Mouse (Mus musculus): ENCODE measurements around the gene Sh3gl1. TPM values are rescaled to one million over a fixed set of nuclear protein-coding genes. Genes with fewer than 3 reads are reported as not detected.

The Sh3gl1 gene
- polyA plus RNA-seq, 1 experiment from 2014 or later = 101 TPM

- WGBS = 92% methylated on average over 5 of the region's 5 CpGs
- H3K9me3 ChIP-seq (ENCODE audit: control insufficient read depth, low read length) = no peaks in the 10 kb centered on the region
- no peak overlapping the region for H3K4me2 ChIP-seq (replicated peaks; ENCODE audit: low read depth)
- peaks cover 4% of the 10 kb centered on the region for H3K36me3 ChIP-seq (ENCODE audit: control insufficient read depth, insufficient read depth, low read length)
- H3K9ac ChIP-seq (ENCODE audit: low read length) = no peak overlapping the region
- TF ChIP-seq EP300 (optimal IDR thresholded peaks at IDR 0.05) (no peak), CTCF (IDR thresholded peaks at IDR 0.05; ENCODE audit: low read depth) (0 out of 2 replicates have a peak, but pooled peaks have one; percentile 8)
- H3K27ac ChIP-seq (replicated peaks) = no peak overlapping the region
- H3K27me3 ChIP-seq (ENCODE audit: control insufficient read depth, insufficient read depth, low read length) = no peaks in the 10 kb centered on the region
- DNase-seq (ENCODE audit: low spot score) (no peak), ATAC-seq (ENCODE audit: low FRiP score, low TSS enrichment) (no peak)
- peaks cover 11% of the 10 kb centered on the region for H3K4me1 ChIP-seq (replicated peaks; ENCODE audit: control insufficient read depth, insufficient read depth)
- no peak overlapping the region for H3K4me3 ChIP-seq (ENCODE audit: low read depth, low read length)
Observed at GRCm38 (mm10) chr17:56077523-56077922, 41.1 kb upstream of the Sh3gl1 start.

- ATAC-seq (ENCODE audit: low FRiP score, low TSS enrichment) = peak; percentile 53
- WGBS = under 1% methylated on average over 35 of the region's 35 CpGs
Observed at GRCm38 (mm10) chr17:56074827-56075208, 38.4 kb upstream of the Sh3gl1 start, which contains the start of gene Ubxn6. Gene Ubxn6 (minus strand): TSS chr17:56075028.

GRCm38 (mm10) chr17:56074097-56074826 lies 37.8 kb upstream of the Sh3gl1 start:
- DNase-seq (ENCODE audit: low spot score) (peak; percentile 97), ATAC-seq (ENCODE audit: low FRiP score, low TSS enrichment) (peak; percentile 55)
- Histone ChIP-seq H3K27me3 (ENCODE audit: control insufficient read depth, insufficient read depth, low read length) (no peaks in the 10 kb centered on the region), H3K27ac (replicated peaks) (peak overlapping the region; percentile 99), H3K4me3 (ENCODE audit: low read depth, low read length) (peak overlapping the region; percentile 74), H3K9ac (ENCODE audit: low read length) (peak overlapping the region; percentile 91), H3K36me3 (ENCODE audit: control insufficient read depth, insufficient read depth, low read length) (peaks cover 26% of the 10 kb centered on the region), H3K4me2 (replicated peaks; ENCODE audit: low read depth) (peak overlapping the region; percentile 69), H3K9me3 (ENCODE audit: control insufficient read depth, low read length) (no peaks in the 10 kb centered on the region), H3K4me1 (replicated peaks; ENCODE audit: control insufficient read depth, insufficient read depth) (peaks cover 8% of the 10 kb centered on the region)
- 7% methylated on average over 21 of the region's 22 CpGs for WGBS
- no peak for TF ChIP-seq CTCF (IDR thresholded peaks at IDR 0.05; ENCODE audit: low read depth)
- no peak for TF ChIP-seq EP300 (optimal IDR thresholded peaks at IDR 0.05)

More at GRCm38 (mm10) chr17:56074827-56075208, 38.4 kb upstream of the Sh3gl1 start, which contains the start of gene Ubxn6:
- Histone ChIP-seq H3K27ac (replicated peaks) (peak within 1 kb of the TSS; percentile 99), H3K4me3 (ENCODE audit: low read depth, low read length) (peak within 1 kb of the TSS; percentile 74), H3K27me3 (ENCODE audit: control insufficient read depth, insufficient read depth, low read length) (no peaks in the 10 kb centered on the region), H3K36me3 (ENCODE audit: control insufficient read depth, insufficient read depth, low read length) (peaks cover 20% of the 10 kb centered on the region), H3K9ac (ENCODE audit: low read length) (peak within 1 kb of the TSS; percentile 91), H3K4me1 (replicated peaks; ENCODE audit: control insufficient read depth, insufficient read depth) (peaks cover 8% of the 10 kb centered on the region), H3K9me3 (ENCODE audit: control insufficient read depth, low read length) (no peaks in the 10 kb centered on the region), H3K4me2 (replicated peaks; ENCODE audit: low read depth) (peak within 1 kb of the TSS; percentile 69)
- DNase-seq (ENCODE audit: low spot score) = peak; percentile 97
- TF ChIP-seq CTCF (IDR thresholded peaks at IDR 0.05; ENCODE audit: low read depth) = peak; percentile 68
- peak; percentile 73 for TF ChIP-seq EP300 (optimal IDR thresholded peaks at IDR 0.05)

- Histone ChIP-seq H3K27me3 (ENCODE audit: control insufficient read depth, insufficient read depth, low read length) (no peaks in the 10 kb centered on the region), H3K36me3 (ENCODE audit: control insufficient read depth, insufficient read depth, low read length) (peaks cover 41% of the 10 kb centered on the region), H3K9me3 (ENCODE audit: control insufficient read depth, low read length) (no peaks in the 10 kb centered on the region), H3K4me2 (replicated peaks; ENCODE audit: low read depth) (no peak overlapping the region), H3K4me1 (replicated peaks; ENCODE audit: control insufficient read depth, insufficient read depth) (peaks cover 8% of the 10 kb centered on the region), H3K9ac (ENCODE audit: low read length) (no peak overlapping the region), H3K4me3 (ENCODE audit: low read depth, low read length) (no peak overlapping the region), H3K27ac (replicated peaks) (no peak overlapping the region)
- DNase-seq (ENCODE audit: low spot score) = no peak
- no peak for ATAC-seq (ENCODE audit: low FRiP score, low TSS enrichment)
- TF ChIP-seq CTCF (IDR thresholded peaks at IDR 0.05; ENCODE audit: low read depth) (no peak), EP300 (optimal IDR thresholded peaks at IDR 0.05) (no peak)
- 90% methylated on average over 5 of the region's 5 CpGs for WGBS
Observed at GRCm38 (mm10) chr17:56072243-56072642, 35.8 kb upstream of the Sh3gl1 start.

GRCm38 (mm10) chr17:56071126-56071525 lies 34.7 kb upstream of the Sh3gl1 start:
- H3K4me2 ChIP-seq (replicated peaks; ENCODE audit: low read depth) = no peak overlapping the region
- TF ChIP-seq EP300 (optimal IDR thresholded peaks at IDR 0.05) (no peak), CTCF (IDR thresholded peaks at IDR 0.05; ENCODE audit: low read depth) (no peak)
- ATAC-seq (ENCODE audit: low FRiP score, low TSS enrichment) = no peak
- no peak overlapping the region for H3K9ac ChIP-seq (ENCODE audit: low read length)
- no peak overlapping the region for H3K4me3 ChIP-seq (ENCODE audit: low read depth, low read length)
- H3K27me3 ChIP-seq (ENCODE audit: control insufficient read depth, insufficient read depth, low read length) = no peaks in the 10 kb centered on the region
- no peak overlapping the region for H3K27ac ChIP-seq (replicated peaks)
- H3K4me1 ChIP-seq (replicated peaks; ENCODE audit: control insufficient read depth, insufficient read depth) = peaks cover 8% of the 10 kb centered on the region
- H3K36me3 ChIP-seq (ENCODE audit: control insufficient read depth, insufficient read depth, low read length) = peaks cover 44% of the 10 kb centered on the region
- DNase-seq (ENCODE audit: low spot score) = no peak
- no peaks in the 10 kb centered on the region for H3K9me3 ChIP-seq (ENCODE audit: control insufficient read depth, low read length)

GRCm38 (mm10) chr17:56069066-56069465 lies 32.6 kb upstream of the Sh3gl1 start:
- no peak overlapping the region for H3K27ac ChIP-seq (replicated peaks)
- H3K36me3 ChIP-seq (ENCODE audit: control insufficient read depth, insufficient read depth, low read length) = peaks cover 51% of the 10 kb centered on the region
- H3K4me3 ChIP-seq (ENCODE audit: low read depth, low read length) = no peak overlapping the region
- H3K9ac ChIP-seq (ENCODE audit: low read length) = no peak overlapping the region
- WGBS = 95% methylated on average over 14 of the region's 14 CpGs
- TF ChIP-seq CTCF (IDR thresholded peaks at IDR 0.05; ENCODE audit: low read depth) = no peak
- no peak for TF ChIP-seq EP300 (optimal IDR thresholded peaks at IDR 0.05)
- no peak overlapping the region for H3K4me2 ChIP-seq (replicated peaks; ENCODE audit: low read depth)
- no peaks in the 10 kb centered on the region for H3K9me3 ChIP-seq (ENCODE audit: control insufficient read depth, low read length)
- DNase-seq (ENCODE audit: low spot score) (no peak), ATAC-seq (ENCODE audit: low FRiP score, low TSS enrichment) (no peak)
- H3K27me3 ChIP-seq (ENCODE audit: control insufficient read depth, insufficient read depth, low read length) = no peaks in the 10 kb centered on the region
- H3K4me1 ChIP-seq (replicated peaks; ENCODE audit: control insufficient read depth, insufficient read depth) = peaks cover 2% of the 10 kb centered on the region; the same call in 1 of the 2 replicates

All from stomach, postnatal 0 days (tissue).